Mouse (Mus musculus) neural tube, embryonic 15.5 days (tissue): ENCODE results near the gene Psap. TPM values are rescaled to one million over a fixed set of nuclear protein-coding genes. Genes with fewer than 3 reads are reported as not detected.

Source experiments
- ATAC-seq: fragments of 200-750 bp; cut with Nextera tagmentation; 2 replicates; pipeline ENCODE4 v1.8.0; 2017; ENCODE audit warnings: mild to moderate bottlenecking, moderate TSS enrichment, moderate library complexity; ENCODE audit not compliant: low FRiP score
- H3K27ac ChIP-seq: fragments of 300-500 bp; sonication (generic); replicated peaks from 2 replicates; pipeline ENCODE4 v1.5.1; 2015; ENCODE audit warnings: mild to moderate bottlenecking, inconsistent platforms
- H3K27me3 ChIP-seq: fragments of 300-500 bp; sonication (generic); replicated peaks from 2 replicates; pipeline ENCODE4 v1.6.1; 2015; ENCODE audit warnings: inconsistent platforms
- H3K36me3 ChIP-seq: fragments of 300-500 bp; sonication (generic); 2 replicates; pipeline ENCODE4 v1.6.1; 2015; ENCODE audit warnings: inconsistent platforms
- H3K4me1 ChIP-seq: fragments of 300-500 bp; sonication (generic); 2 replicates; pipeline ENCODE4 v1.6.1; 2015; ENCODE audit warnings: inconsistent platforms
- H3K4me2 ChIP-seq: fragments of 300-500 bp; sonication (generic); 2 replicates; pipeline ENCODE4 v1.6.1; 2015; ENCODE audit warnings: inconsistent platforms, mild to moderate bottlenecking, moderate library complexity
- H3K4me3 ChIP-seq: fragments of 300-500 bp; sonication (generic); replicated peaks from 2 replicates; pipeline ENCODE4 v1.5.1; 2015; ENCODE audit warnings: mild to moderate bottlenecking, inconsistent platforms
- H3K9ac ChIP-seq: fragments of 300-500 bp; sonication (generic); replicated peaks from 2 replicates; pipeline ENCODE4 v1.6.1; 2015; ENCODE audit warnings: mild to moderate bottlenecking, inconsistent platforms
- H3K9me3 ChIP-seq: fragments of 300-500 bp; sonication (generic); replicated peaks from 2 replicates; pipeline ENCODE4 v1.6.1; 2016; ENCODE audit warnings: inconsistent platforms
- WGBS: fragments of 180-500 bp; shearing (Covaris S2); methylation state at CpG from one replicate; pipeline ENCODE4 v1.1.7; 2015; ENCODE audit warnings: mixed read lengths; 5-methylcytosine and 5-hydroxymethylcytosine counted together
- polyA plus RNA-seq: library from polyadenylated mRNA; unstranded; fragments of >200 nt; fragmentation: Nextera tagmentation; extraction: Ambion mirVana; gene quantifications from 2 replicates; pipeline ENCODE4 v1.2.1, GENCODE M21; 2015

Psap gene
- polyA plus RNA-seq, 1 experiment from 2014 or later = 220 TPM

DNA sequence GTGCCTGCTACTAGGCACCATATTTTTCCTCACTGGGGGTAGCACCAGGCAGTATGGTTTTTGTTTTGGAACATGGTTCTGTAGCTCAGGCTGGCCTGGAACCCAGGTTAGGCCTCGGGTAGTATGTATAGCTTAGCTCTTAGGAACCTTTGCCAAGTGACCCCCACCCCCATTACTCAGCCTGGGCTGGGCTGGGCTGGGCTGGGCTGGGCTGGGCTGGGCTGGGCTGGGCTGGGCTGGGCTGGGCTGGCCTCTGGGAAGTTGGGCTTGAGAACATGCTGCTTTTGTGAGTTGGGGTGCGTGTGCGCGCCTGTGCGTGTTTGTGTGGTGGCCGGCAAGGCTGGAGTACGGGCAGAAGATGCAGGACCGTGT, 13.3 kb downstream of the Psap start:
- 85% methylated on average over 8 of the region's 8 CpGs for WGBS
- Histone ChIP-seq H3K9ac (no peak overlapping the region), H3K4me3 (no peak overlapping the region), H3K9me3 (no peaks in the 10 kb centered on the region), H3K4me2 (no peak overlapping the region), H3K27me3 (no peaks in the 10 kb centered on the region), H3K27ac (no peak overlapping the region), H3K4me1 (peaks cover 39% of the 10 kb centered on the region), H3K36me3 (peaks cover 32% of the 10 kb centered on the region)
- ATAC-seq = no peak

DNA sequence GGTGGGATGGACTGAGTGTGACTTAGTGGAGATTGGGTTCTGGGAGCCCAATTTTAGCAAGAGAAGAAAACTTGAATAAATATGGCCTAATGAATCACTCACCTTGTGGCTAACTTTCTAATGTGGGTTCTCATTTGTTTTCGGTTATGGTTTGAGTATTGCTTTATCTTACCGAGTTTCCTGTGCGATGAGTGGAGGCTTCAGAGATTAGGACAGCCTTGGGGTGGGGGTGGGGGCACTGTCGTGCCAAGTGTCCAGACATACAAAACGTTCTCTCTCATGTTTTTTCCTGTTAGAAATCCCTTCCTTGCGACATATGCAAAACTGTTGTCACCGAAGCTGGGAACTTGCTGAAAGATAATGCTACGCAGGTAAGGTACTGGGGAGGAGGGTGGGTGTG, 14.8 kb downstream of the Psap start:
- WGBS = 95% methylated on average over 8 of the region's 8 CpGs
- Histone ChIP-seq H3K4me2 (no peak overlapping the region), H3K9me3 (no peaks in the 10 kb centered on the region), H3K9ac (no peak overlapping the region), H3K27ac (no peak overlapping the region), H3K36me3 (peaks cover 43% of the 10 kb centered on the region), H3K4me3 (no peak overlapping the region), H3K4me1 (peaks cover 25% of the 10 kb centered on the region), H3K27me3 (no peaks in the 10 kb centered on the region)
- no peak for ATAC-seq

- Histone ChIP-seq H3K9ac (no peak overlapping the region), H3K27me3 (no peaks in the 10 kb centered on the region), H3K27ac (no peak overlapping the region), H3K4me2 (no peak overlapping the region), H3K36me3 (peaks cover 58% of the 10 kb centered on the region), H3K4me3 (no peak overlapping the region), H3K4me1 (peaks cover 9% of the 10 kb centered on the region), H3K9me3 (no peaks in the 10 kb centered on the region)
- no peak for ATAC-seq
- 89% methylated on average over 7 of the region's 7 CpGs for WGBS
These were observed 17.2 kb downstream of the Psap start for GRCm38 (mm10) chr10:60294621-60295020.

DNA sequence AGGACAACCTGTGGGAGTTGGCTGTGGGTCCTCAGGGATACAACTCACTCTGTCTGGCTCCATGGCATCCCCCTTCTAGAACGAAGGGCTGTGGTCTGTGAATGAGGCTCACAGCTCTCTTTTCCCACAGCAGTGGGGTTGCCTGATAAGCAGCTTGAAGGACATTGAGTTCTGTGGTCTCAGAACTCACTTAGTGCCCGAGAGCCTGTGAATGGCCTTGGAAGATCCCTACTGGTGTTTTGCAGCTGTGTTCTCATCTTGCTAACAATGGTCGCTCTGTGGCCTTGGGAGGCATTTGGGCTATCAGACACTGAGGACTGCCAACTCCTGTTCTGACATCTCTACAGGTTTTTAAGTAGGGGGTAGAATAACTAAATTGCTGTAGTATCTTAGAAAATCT, 17.9 kb downstream of the Psap start:
- WGBS = 84% methylated on average over 3 of the region's 3 CpGs

GRCm38 (mm10) chr10:60296027-60296426, 18.6 kb downstream of the Psap start:
- Histone ChIP-seq H3K27ac (no peak overlapping the region), H3K27me3 (no peaks in the 10 kb centered on the region), H3K9me3 (no peaks in the 10 kb centered on the region), H3K36me3 (peaks cover 72% of the 10 kb centered on the region), H3K4me1 (no peaks in the 10 kb centered on the region), H3K9ac (no peak overlapping the region), H3K4me2 (no peak overlapping the region), H3K4me3 (no peak overlapping the region)
- no peak for ATAC-seq
- WGBS = 81% methylated on average over 9 of the region's 9 CpGs

More for the DNA sequence above, 17.9 kb downstream of the Psap start:
- Histone ChIP-seq H3K4me1 (peaks cover 2% of the 10 kb centered on the region), H3K9me3 (no peaks in the 10 kb centered on the region), H3K4me3 (no peak overlapping the region), H3K27me3 (no peaks in the 10 kb centered on the region), H3K4me2 (no peak overlapping the region), H3K9ac (no peak overlapping the region), H3K36me3 (peaks cover 65% of the 10 kb centered on the region), H3K27ac (no peak overlapping the region)
- no peak for ATAC-seq

GRCm38 (mm10) chr10:60299636-60300035, 22.2 kb downstream of the Psap start:
- no peak for ATAC-seq
- Histone ChIP-seq H3K36me3 (peaks cover 69% of the 10 kb centered on the region), H3K9ac (no peak overlapping the region), H3K27me3 (no peaks in the 10 kb centered on the region), H3K9me3 (no peaks in the 10 kb centered on the region), H3K27ac (no peak overlapping the region), H3K4me1 (no peaks in the 10 kb centered on the region), H3K4me3 (no peak overlapping the region), H3K4me2 (no peak overlapping the region)
- 98% methylated on average over 12 of the region's 12 CpGs for WGBS

DNA sequence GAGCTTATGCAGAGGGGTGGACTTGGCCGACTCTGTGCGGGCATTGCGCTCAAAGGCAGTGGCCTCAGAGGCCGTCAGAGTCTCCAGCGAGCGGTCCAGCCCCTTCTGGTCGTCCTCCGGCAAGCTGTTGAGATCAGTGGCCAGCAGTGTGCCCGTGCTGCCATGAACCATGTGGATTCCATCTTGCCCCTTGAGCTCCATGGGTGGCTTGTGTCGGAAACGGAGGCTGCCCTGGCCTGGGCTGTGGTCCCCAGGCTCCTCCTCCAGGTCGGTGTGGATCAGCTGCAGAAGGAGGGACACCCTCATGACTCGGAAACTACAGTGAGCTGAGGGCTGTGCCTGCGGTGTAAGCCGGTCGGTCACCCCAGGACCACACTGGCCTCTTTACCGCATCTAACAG, 26.0 kb downstream of the Psap start:
- no peak overlapping the region for H3K27ac ChIP-seq
- H3K9me3 ChIP-seq = no peaks in the 10 kb centered on the region
- H3K36me3 ChIP-seq = peaks cover 45% of the 10 kb centered on the region
- 85% methylated on average over 17 of the region's 17 CpGs for WGBS
- H3K4me3 ChIP-seq = no peak overlapping the region
- H3K4me1 ChIP-seq = no peaks in the 10 kb centered on the region
- ATAC-seq = no peak
- no peak overlapping the region for H3K4me2 ChIP-seq
- no peak overlapping the region for H3K9ac ChIP-seq
- no peaks in the 10 kb centered on the region for H3K27me3 ChIP-seq

GRCm38 (mm10) chr10:60304854-60305628, 27.6 kb downstream of the Psap start:
- Histone ChIP-seq H3K27ac (no peak overlapping the region), H3K9ac (no peak overlapping the region), H3K9me3 (no peaks in the 10 kb centered on the region), H3K27me3 (no peaks in the 10 kb centered on the region), H3K36me3 (peaks cover 29% of the 10 kb centered on the region), H3K4me1 (no peaks in the 10 kb centered on the region), H3K4me2 (no peak overlapping the region), H3K4me3 (no peak overlapping the region)
- 71% methylated on average over 15 of the region's 15 CpGs for WGBS
- peak; percentile 83 for ATAC-seq

DNA sequence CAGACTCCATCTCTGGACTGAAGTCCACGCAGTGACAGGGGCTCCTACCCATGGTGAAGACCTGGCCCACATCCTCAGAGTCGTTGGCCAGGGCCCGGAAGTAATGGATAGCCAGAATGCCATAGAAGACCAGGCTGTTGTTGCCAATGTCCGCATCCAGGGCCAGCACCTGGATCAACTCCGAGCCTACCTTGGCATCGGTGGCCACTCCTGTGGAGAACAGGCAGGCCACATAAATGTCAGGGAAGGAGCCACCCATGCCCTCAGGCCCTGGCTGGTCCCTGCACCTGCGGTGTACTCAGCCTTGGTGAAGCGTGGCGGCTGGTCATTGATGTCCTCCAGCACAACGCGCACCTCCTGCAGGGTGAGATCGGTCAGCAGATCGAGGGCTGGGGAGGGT, 33.2 kb downstream of the Psap start:
- ATAC-seq = no peak
- no peaks in the 10 kb centered on the region for H3K9me3 ChIP-seq
- H3K27ac ChIP-seq = no peak overlapping the region
- H3K4me2 ChIP-seq = no peak overlapping the region
- no peak overlapping the region for H3K4me3 ChIP-seq
- WGBS = 89% methylated on average over 13 of the region's 13 CpGs
- H3K4me1 ChIP-seq = no peaks in the 10 kb centered on the region
- H3K27me3 ChIP-seq = no peaks in the 10 kb centered on the region
- H3K9ac ChIP-seq = no peak overlapping the region
- H3K36me3 ChIP-seq = no peaks in the 10 kb centered on the region

DNA sequence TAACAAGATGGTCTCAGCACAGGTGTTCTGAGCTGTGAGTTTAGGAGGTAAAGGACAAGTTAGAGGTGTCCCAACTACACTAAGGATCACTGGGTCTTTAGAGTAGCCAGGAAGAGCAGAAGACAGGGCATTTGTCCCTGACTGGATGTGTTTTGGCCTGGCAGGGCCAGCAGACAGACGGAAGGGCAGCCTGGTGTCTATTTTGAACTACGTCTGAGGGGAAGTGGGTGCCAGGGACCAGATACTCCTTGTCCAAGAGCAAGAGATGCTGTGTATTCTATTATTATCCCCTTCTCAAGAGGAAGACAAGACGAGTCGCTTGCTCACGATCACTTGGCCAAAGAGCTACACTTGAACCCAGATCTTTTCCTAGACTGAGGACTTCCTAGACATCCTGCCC, 36.2 kb downstream of the Psap start:
- Histone ChIP-seq H3K9ac (no peak overlapping the region), H3K9me3 (no peaks in the 10 kb centered on the region), H3K36me3 (no peaks in the 10 kb centered on the region), H3K4me3 (no peak overlapping the region), H3K4me1 (no peaks in the 10 kb centered on the region), H3K27me3 (no peaks in the 10 kb centered on the region), H3K4me2 (no peak overlapping the region), H3K27ac (no peak overlapping the region)
- no peak for ATAC-seq
- 97% methylated on average over 5 of the region's 5 CpGs for WGBS

DNA sequence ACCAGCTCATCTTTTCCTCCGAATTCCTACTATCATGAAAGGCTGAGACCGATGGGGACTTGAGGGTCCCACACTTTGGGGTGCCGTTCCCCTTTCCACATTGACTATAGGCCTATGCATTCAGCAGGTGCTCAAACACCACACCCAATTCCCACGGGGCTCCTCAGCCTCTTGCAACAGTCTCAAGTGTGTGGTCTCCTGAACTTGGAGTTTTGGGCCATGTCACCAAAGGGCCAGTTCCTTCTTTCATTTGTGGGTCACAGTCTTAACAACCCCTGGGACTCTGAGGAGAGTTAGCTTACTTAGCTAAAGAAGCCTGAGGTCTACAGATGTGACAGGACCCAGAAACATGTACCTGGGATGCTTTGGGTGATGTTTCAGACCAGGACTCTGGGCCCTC, 38.7 kb downstream of the Psap start:
- 89% methylated on average over 4 of the region's 4 CpGs for WGBS
- Histone ChIP-seq H3K4me1 (no peaks in the 10 kb centered on the region), H3K4me3 (no peak overlapping the region)

GRCm38 (mm10) chr10:60328963-60329650, 51.7 kb downstream of the Psap start:
- ATAC-seq = no peak
- no peaks in the 10 kb centered on the region for H3K36me3 ChIP-seq
- no peak overlapping the region for H3K9ac ChIP-seq
- H3K27me3 ChIP-seq = no peaks in the 10 kb centered on the region
- H3K4me2 ChIP-seq = no peak overlapping the region
- peaks cover 5% of the 10 kb centered on the region; the same call in 1 of the 2 replicates for H3K4me1 ChIP-seq
- no peaks in the 10 kb centered on the region for H3K9me3 ChIP-seq
- H3K27ac ChIP-seq = peak overlapping the region; percentile 13; the same call in 1 of the 2 replicates
- 81% methylated on average over 11 of the region's 11 CpGs for WGBS
- H3K4me3 ChIP-seq = no peak overlapping the region

More for the DNA sequence above, 38.7 kb downstream of the Psap start:
- H3K9me3 ChIP-seq = no peaks in the 10 kb centered on the region
- no peak for ATAC-seq
- no peak overlapping the region for H3K27ac ChIP-seq
- H3K4me2 ChIP-seq = no peak overlapping the region
- H3K9ac ChIP-seq = no peak overlapping the region
- H3K27me3 ChIP-seq = no peaks in the 10 kb centered on the region
- no peaks in the 10 kb centered on the region for H3K36me3 ChIP-seq
